Mouse (Mus musculus) CD8-positive naive resting alpha-beta T cell, adult 57 days (primary cell): ENCODE measurements around the gene Diablo. TPM values are rescaled to one million over a fixed set of nuclear protein-coding genes. Genes with fewer than 3 reads are reported as not detected.

Source experiments
- total RNA-seq: library from RNA; stranded (reverse); gene quantifications from one replicate; pipeline ENCODE4 v1.2.4, GENCODE M21; 2023

The Diablo gene
- 60.0 TPM for total RNA-seq

GRCm38 (mm10) chr5:123523692-123524392 lies at the start of gene Diablo:
Diablo (minus strand) TSS chr5:123524176.

GRCm38 (mm10) chr5:123572357-123573186 lies 48.6 kb upstream of the Diablo start, which contains the start of gene Vps33a:
Vps33a (minus strand) TSS chr5:123573038.

GRCm38 (mm10) chr5:123525281-123525680 lies 1.3 kb upstream of the Diablo start, which contains the start of gene Gm49027:
Gm49027 (minus strand) TSS chr5:123525488.

GRCm38 (mm10) chr5:123510160-123510559 lies 13.8 kb downstream of the Diablo start, which contains the start of gene B3gnt4:
B3gnt4 (plus strand) TSS chr5:123510460.

GRCm38 (mm10) chr5:123489112-123489785 lies 34.7 kb downstream of the Diablo start, which contains the start of the genes Lrrc43 and Il31:
Lrrc43 (plus strand) TSS chr5:123489305.
Il31 (minus strand) TSS chr5:123489489.

Other genes starting within 250 kb of the Diablo start
- 21.9 TPM for gene Bcl7a, start 180.3 kb downstream of the Diablo start, total RNA-seq
- 78.8 TPM for gene Mlxip, start 129.4 kb downstream of the Diablo start, total RNA-seq
- not detected for gene Lrrc43, start 34.9 kb downstream of the Diablo start, total RNA-seq
- not detected for gene Il31, start 34.7 kb downstream of the Diablo start, total RNA-seq
- not detected for gene B3gnt4, start 13.7 kb downstream of the Diablo start, total RNA-seq
- 7.7 TPM for gene Gm49027, start 1.3 kb upstream of the Diablo start, total RNA-seq
- gene Vps33a, start 48.9 kb upstream of the Diablo start, total RNA-seq: 56.1 TPM
- gene Clip1, start 160.4 kb upstream of the Diablo start, total RNA-seq: 78.6 TPM
- gene Zcchc8, start 196.9 kb upstream of the Diablo start, total RNA-seq: 90.1 TPM
- gene Rsrc2, start 225.2 kb upstream of the Diablo start, total RNA-seq: 238 TPM
- 0.95 TPM for gene Kntc1, start 225.5 kb upstream of the Diablo start, total RNA-seq